In the genomic region with DNA sequence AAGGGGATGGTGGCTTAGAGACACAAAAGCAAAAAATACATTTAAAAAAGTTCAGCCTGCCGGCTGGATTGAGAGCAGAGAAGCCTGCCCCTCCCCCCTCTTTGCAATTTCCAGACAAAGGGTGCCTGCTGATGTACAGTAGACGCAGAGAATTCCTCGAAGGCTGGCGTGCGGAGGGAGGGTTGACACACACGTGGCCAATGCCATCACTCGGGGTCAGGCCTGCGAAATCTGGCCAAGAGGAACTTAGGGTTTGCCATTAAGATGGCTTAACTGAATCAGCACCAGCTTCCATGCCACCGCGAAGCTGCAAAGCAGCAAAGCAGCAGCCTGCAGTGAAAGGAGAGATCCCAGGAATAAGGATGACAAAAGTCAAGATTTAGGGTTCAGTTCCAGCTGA, we compare ENCODE assay signal across 8 mouse cellular contexts. TPM values are rescaled to one million over a fixed set of nuclear protein-coding genes. Genes with fewer than 3 reads are reported as not detected.
A peak's percentile ranks its signal among the peaks of the same experiment; 100 is the strongest.
DNase-seq lines count a peak whose midpoint lies in the region; ATAC-seq lines count a peak whose summit lies in the region.

No protein-coding gene starts in this region.

- H3K36me3 ChIP-seq in hindbrain, embryonic 12.5 days = 0 out of 2 replicates have a peak, but pooled peaks cover 7% of the 10 kb centered on the region
- H3K36me3 ChIP-seq in liver, embryonic 12.5 days = no peaks in the 10 kb centered on the region
- peaks cover 4% of the 10 kb centered on the region; the same call in 1 of the 2 replicates for H3K36me3 ChIP-seq in neural tube, embryonic 12.5 days

- peak overlapping the region; percentile 59 for H3K9ac ChIP-seq in hindbrain, embryonic 12.5 days
- no peak overlapping the region for H3K9ac ChIP-seq in liver, embryonic 12.5 days
- peak overlapping the region; percentile 59 for H3K9ac ChIP-seq in neural tube, embryonic 12.5 days

- H3K27me3 ChIP-seq in hindbrain, embryonic 12.5 days = no peaks in the 10 kb centered on the region
- peaks cover 43% of the 10 kb centered on the region for H3K27me3 ChIP-seq in liver, embryonic 12.5 days (replicated peaks)
- no peaks in the 10 kb centered on the region for H3K27me3 ChIP-seq in neural tube, embryonic 12.5 days (replicated peaks)

- H3K4me1 ChIP-seq in hindbrain, embryonic 12.5 days = peaks cover 12% of the 10 kb centered on the region
- peaks cover 38% of the 10 kb centered on the region for H3K4me1 ChIP-seq in liver, embryonic 12.5 days
- peaks cover 19% of the 10 kb centered on the region for H3K4me1 ChIP-seq in neural tube, embryonic 12.5 days

- WGBS in hindbrain, embryonic 12.5 days = 2% methylated on average over 10 of the region's 10 CpGs
- WGBS in liver, embryonic 12.5 days (ENCODE audit: insufficient replicate concordance) = 35% methylated on average over 10 of the region's 10 CpGs
- under 1% methylated on average over 10 of the region's 10 CpGs for WGBS in neural tube, embryonic 12.5 days

- H3K4me2 ChIP-seq in hindbrain, embryonic 12.5 days (replicated peaks) = peak overlapping the region; percentile 57
- peak overlapping the region; percentile 26 for H3K4me2 ChIP-seq in liver, embryonic 12.5 days
- H3K4me2 ChIP-seq in neural tube, embryonic 12.5 days (replicated peaks) = peak overlapping the region; percentile 67

- DNase-seq in adrenal gland, adult 2 months = peak; percentile 21
- no peak for DNase-seq in adrenal gland, adult 18-20 months (ENCODE audit: low spot score in 2 of 2)
- DNase-seq in urinary bladder, postnatal 14 days (ENCODE audit: low spot score) = peak; percentile 45
- no peak for DNase-seq in urinary bladder, postnatal 25 days (ENCODE audit: low spot score)
- no peak for DNase-seq in c-Kit-positive CD71-positive TER-119-positive erythroid progenitor cells, embryonic 14.5 days (ENCODE audit: low spot score)

- no peak; the same call in 1 of the 2 replicates for ATAC-seq in hindbrain, embryonic 12.5 days (ENCODE audit: low FRiP score)
- no peak for ATAC-seq in liver, embryonic 12.5 days
- no peak for ATAC-seq in neural tube, embryonic 12.5 days (ENCODE audit: low FRiP score, low read depth)

- peak overlapping the region; percentile 79 for H3K27ac ChIP-seq in hindbrain, embryonic 12.5 days
- H3K27ac ChIP-seq in liver, embryonic 12.5 days = no peak overlapping the region
- H3K27ac ChIP-seq in neural tube, embryonic 12.5 days = peak overlapping the region; percentile 67

- no peaks in the 10 kb centered on the region for H3K9me3 ChIP-seq in hindbrain, embryonic 12.5 days (replicated peaks)
- H3K9me3 ChIP-seq in liver, embryonic 12.5 days (replicated peaks) = no peaks in the 10 kb centered on the region
- H3K9me3 ChIP-seq in neural tube, embryonic 12.5 days = no peaks in the 10 kb centered on the region

- H3K4me3 ChIP-seq in hindbrain, embryonic 12.5 days = peak overlapping the region; percentile 51
- H3K4me3 ChIP-seq in liver, embryonic 12.5 days = no peak overlapping the region
- peak overlapping the region; percentile 37 for H3K4me3 ChIP-seq in neural tube, embryonic 12.5 days

RNA-seq across cellular contexts. Expression of a gene that starts 5.0 kb away (rescaled TPM):
- total RNA-seq in adrenal gland, adult 2 months (2021) = 10 to 100 TPM; 14.3 to 27.9 TPM
- polyA plus RNA-seq in adrenal gland, adult 2 months (2012; rRNA removed) = 39.9 and 45.9 TPM in 2 replicates
- total RNA-seq in adrenal gland, adult 18-20 months (2021) = 10 to 100 TPM; 13.0 to 15.8 TPM
- 255 and 291 TPM in 2 replicates for polyA plus RNA-seq in hindbrain, embryonic 12.5 days (2016; fragmentation: Nextera tagmentation; extraction: Ambion mirVana)
- polyA plus RNA-seq in liver, embryonic 12.5 days (2016; fragmentation: Nextera tagmentation; extraction: Ambion mirVana) = 9.3 and 11.2 TPM in 2 replicates
- polyA plus RNA-seq in neural tube, embryonic 12.5 days (2016; fragmentation: Nextera tagmentation; extraction: Ambion mirVana) = 255 and 261 TPM in 2 replicates

Comparison
In these comparisons a context has a peak if more than half of its experiments do, and no peak if none do; other contexts are left out.
1. DNase-seq: peak in adrenal gland, adult 2 months (single experiment) and urinary bladder, postnatal 14 days (single experiment); none in adrenal gland, adult 18-20 months (0 of 2), urinary bladder, postnatal 25 days (single experiment) and c-Kit-positive CD71-positive TER-119-positive erythroid progenitor cells, embryonic 14.5 days (single experiment).
2. Peak in every context shown above with its lines, with median percentiles within 50 percentile points of each other: H3K4me2 ChIP-seq.